Mouse (Mus musculus) midbrain, embryonic 16.5 days (tissue): Measurements from ENCODE around the gene Iqck. TPM values are rescaled to one million over a fixed set of nuclear protein-coding genes. Genes with fewer than 3 reads are reported as not detected.

Source experiments
- ATAC-seq: fragments of 200-750 bp; cut with Nextera tagmentation; 2 replicates; pipeline ENCODE4 v1.8.0; 2017; ENCODE audit warnings: moderate TSS enrichment
- H3K27ac ChIP-seq: fragments of 300-500 bp; sonication (generic); 2 replicates; pipeline ENCODE4 v1.5.1; 2014; ENCODE audit warnings: mild to moderate bottlenecking, low read length, mixed read lengths
- H3K27me3 ChIP-seq: fragments of 300-500 bp; sonication (generic); 2 replicates; pipeline ENCODE4 v1.6.1; 2014; ENCODE audit warnings: low read depth, low read length, mixed read lengths; ENCODE audit not compliant: control insufficient read depth, insufficient read depth
- H3K36me3 ChIP-seq: fragments of 300-500 bp; sonication (generic); 2 replicates; pipeline ENCODE4 v1.6.1; 2014; ENCODE audit warnings: mild to moderate bottlenecking, low read length, moderate library complexity, mixed read lengths; ENCODE audit not compliant: control insufficient read depth, insufficient read depth
- H3K4me1 ChIP-seq: fragments of 300-500 bp; sonication (generic); 2 replicates; pipeline ENCODE4 v1.6.1; 2014; ENCODE audit warnings: mild to moderate bottlenecking, low read length, mixed read lengths; ENCODE audit not compliant: control insufficient read depth, insufficient read depth
- H3K4me2 ChIP-seq: fragments of 300-500 bp; sonication (generic); 2 replicates; pipeline ENCODE4 v1.6.1; 2014; ENCODE audit warnings: mild to moderate bottlenecking, low read length, mixed read lengths
- H3K4me3 ChIP-seq: fragments of 300-500 bp; sonication (generic); 2 replicates; pipeline ENCODE4 v1.5.1; 2014; ENCODE audit warnings: low read depth, mild to moderate bottlenecking, low read length, moderate library complexity, mixed read lengths
- H3K9ac ChIP-seq: fragments of 300-500 bp; sonication (generic); 2 replicates; pipeline ENCODE4 v1.6.1; 2014; ENCODE audit warnings: low read depth, low read length, mixed read lengths
- H3K9me3 ChIP-seq: fragments of 300-500 bp; sonication (generic); replicated peaks from 2 replicates; pipeline ENCODE4 v1.6.1; 2014; ENCODE audit warnings: mild to moderate bottlenecking, low read length, mixed read lengths; ENCODE audit not compliant: control insufficient read depth, poor library complexity, severe bottlenecking
- WGBS: fragments of 180-500 bp; shearing (Covaris S2); extraction: QIAGEN DNeasy Blood & Tissue Kit; methylation state at CpG from one replicate; pipeline ENCODE4 v1.1.7; 2014; 5-methylcytosine and 5-hydroxymethylcytosine counted together
- polyA plus RNA-seq: library from polyadenylated mRNA; unstranded; fragments of >200 nt; fragmentation: Nextera tagmentation; extraction: Ambion mirVana; gene quantifications from 2 replicates; pipeline ENCODE4 v1.2.1, GENCODE M21; 2015

Gene Iqck
- polyA plus RNA-seq, 1 experiment from 2014 or later = 4.8 TPM

- 77% methylated on average over 2 of the region's 2 CpGs for whole genome bisulfite sequencing
- H3K4me2 ChIP-seq = no peak overlapping the region
- H3K9me3 ChIP-seq = no peaks in the 10 kb centered on the region
- no peak overlapping the region for H3K4me3 ChIP-seq
- ATAC-seq = no peak
- no peaks in the 10 kb centered on the region for H3K27me3 ChIP-seq
- no peak overlapping the region for H3K27ac ChIP-seq
- no peaks in the 10 kb centered on the region for H3K36me3 ChIP-seq
- no peaks in the 10 kb centered on the region for H3K4me1 ChIP-seq
- H3K9ac ChIP-seq = no peak overlapping the region
Measured at GRCm38 (mm10) chr7:118865362-118865761, 9.8 kb downstream of the Iqck start.

- no peak overlapping the region for H3K9ac ChIP-seq
- H3K27ac ChIP-seq = no peak overlapping the region
- H3K27me3 ChIP-seq = no peaks in the 10 kb centered on the region
- H3K4me1 ChIP-seq = no peaks in the 10 kb centered on the region
- H3K4me3 ChIP-seq = no peak overlapping the region
- H3K4me2 ChIP-seq = no peak overlapping the region
- no peak for ATAC-seq
- no peaks in the 10 kb centered on the region for H3K9me3 ChIP-seq
- 76% methylated on average over 3 of the region's 3 CpGs for WGBS
- H3K36me3 ChIP-seq = no peaks in the 10 kb centered on the region
Measured at GRCm38 (mm10) chr7:118879466-118880029, 24.0 kb downstream of the Iqck start.

- peaks cover 2% of the 10 kb centered on the region; the same call in 1 of the 2 replicates for H3K4me1 ChIP-seq
- H3K27ac ChIP-seq = no peak overlapping the region
- H3K36me3 ChIP-seq = no peaks in the 10 kb centered on the region
- H3K27me3 ChIP-seq = no peaks in the 10 kb centered on the region
- H3K9ac ChIP-seq = no peak overlapping the region
- H3K4me2 ChIP-seq = no peak overlapping the region
- no peaks in the 10 kb centered on the region for H3K9me3 ChIP-seq
- no peak overlapping the region for H3K4me3 ChIP-seq
- 87% methylated on average over 4 of the region's 4 CpGs for WGBS
- no peak for ATAC-seq
Measured at GRCm38 (mm10) chr7:118883957-118884356, 28.4 kb downstream of the Iqck start.

- no peaks in the 10 kb centered on the region for H3K36me3 ChIP-seq
- no peak overlapping the region for H3K4me2 ChIP-seq
- WGBS = 77% methylated on average over 4 of the region's 4 CpGs
- no peak overlapping the region for H3K9ac ChIP-seq
- no peak for ATAC-seq
- peaks cover 3% of the 10 kb centered on the region; the same call in 1 of the 2 replicates for H3K4me1 ChIP-seq
- no peak overlapping the region for H3K27ac ChIP-seq
- no peaks in the 10 kb centered on the region for H3K27me3 ChIP-seq
- H3K4me3 ChIP-seq = no peak overlapping the region
- H3K9me3 ChIP-seq = no peaks in the 10 kb centered on the region
Measured at GRCm38 (mm10) chr7:118884969-118885368, 29.4 kb downstream of the Iqck start.

GRCm38 (mm10) chr7:118887303-118888055 lies 31.9 kb downstream of the Iqck start:
- H3K9ac ChIP-seq = no peak overlapping the region
- no peak for ATAC-seq
- 17% methylated on average over 6 of the region's 6 CpGs for WGBS
- H3K4me3 ChIP-seq = no peak overlapping the region
- peaks cover 3% of the 10 kb centered on the region; the same call in 1 of the 2 replicates for H3K4me1 ChIP-seq
- no peaks in the 10 kb centered on the region for H3K9me3 ChIP-seq
- H3K36me3 ChIP-seq = no peaks in the 10 kb centered on the region
- H3K27ac ChIP-seq = no peak overlapping the region
- no peaks in the 10 kb centered on the region for H3K27me3 ChIP-seq
- no peak overlapping the region for H3K4me2 ChIP-seq

- 5% methylated on average over 3 of the region's 3 CpGs for WGBS
Measured at GRCm38 (mm10) chr7:118889046-118889680, 33.6 kb downstream of the Iqck start.

GRCm38 (mm10) chr7:118895469-118896450 lies 40.2 kb downstream of the Iqck start:
- 32% methylated on average over 10 of the region's 10 CpGs for WGBS
- Histone ChIP-seq H3K4me1 (no peaks in the 10 kb centered on the region; the same call in 1 of the 2 replicates), H3K27ac (0 out of 2 replicates have a peak overlapping the region, but pooled peaks have one; percentile 28), H3K4me3 (no peak overlapping the region), H3K36me3 (no peaks in the 10 kb centered on the region), H3K4me2 (no peak overlapping the region), H3K9ac (no peak overlapping the region), H3K9me3 (no peaks in the 10 kb centered on the region), H3K27me3 (no peaks in the 10 kb centered on the region)
- ATAC-seq = peak; percentile 59; the same call in 1 of the 2 replicates

More at GRCm38 (mm10) chr7:118889046-118889680, 33.6 kb downstream of the Iqck start:
- Histone ChIP-seq H3K27me3 (no peaks in the 10 kb centered on the region), H3K9me3 (no peaks in the 10 kb centered on the region), H3K36me3 (no peaks in the 10 kb centered on the region), H3K4me2 (no peak overlapping the region), H3K4me3 (no peak overlapping the region), H3K4me1 (peaks cover 3% of the 10 kb centered on the region; the same call in 1 of the 2 replicates), H3K27ac (no peak overlapping the region), H3K9ac (no peak overlapping the region)
- no peak for ATAC-seq

GRCm38 (mm10) chr7:118898063-118898462 lies 42.5 kb downstream of the Iqck start:
- ATAC-seq = no peak
- H3K4me2 ChIP-seq = no peak overlapping the region
- no peaks in the 10 kb centered on the region for H3K36me3 ChIP-seq

More at GRCm38 (mm10) chr7:118898063-118898462, 42.5 kb downstream of the Iqck start:
- no peaks in the 10 kb centered on the region; the same call in 1 of the 2 replicates for H3K4me1 ChIP-seq
- H3K9ac ChIP-seq = no peak overlapping the region
- no peak overlapping the region for H3K27ac ChIP-seq
- H3K4me3 ChIP-seq = no peak overlapping the region
- no peaks in the 10 kb centered on the region for H3K27me3 ChIP-seq
- H3K9me3 ChIP-seq = no peaks in the 10 kb centered on the region
